Mouse (Mus musculus): ENCODE results near the gene Rragb. TPM values are rescaled to one million over a fixed set of nuclear protein-coding genes. Genes with fewer than 3 reads are reported as not detected.
"Not testable (repeated sequence)": the region's sequence is repeated elsewhere in the genome, so short reads cannot be mapped to it uniquely, and the experiment has no call there.

Rragb gene
- polyA plus RNA-seq (2015; fragmentation: Nextera tagmentation; extraction: Ambion mirVana) = 0.91 and 0.97 TPM in 2 replicates

- H3K9ac ChIP-seq (ENCODE audit: low read length) = peak within 1 kb of the TSS; percentile 48; the same call in 1 of the 2 replicates
- H3K4me1 ChIP-seq (ENCODE audit: control insufficient read depth, insufficient read depth, low read length) = no peaks in the 10 kb centered on the region
- H3K36me3 ChIP-seq (ENCODE audit: control insufficient read depth, insufficient read depth, low read length) = no peaks in the 10 kb centered on the region
- no peaks in the 10 kb centered on the region for H3K9me3 ChIP-seq (replicated peaks; ENCODE audit: control insufficient read depth, low read length)
- 11% methylated on average over 47 of the region's 47 CpGs for WGBS
- H3K4me2 ChIP-seq (ENCODE audit: low read depth, low read length) = peak within 1 kb of the TSS; percentile 58
- no peak within 1 kb of the TSS for H3K27ac ChIP-seq (ENCODE audit: low read length)
- peaks cover 2% of the 10 kb centered on the region; the same call in 1 of the 2 replicates for H3K27me3 ChIP-seq (ENCODE audit: control insufficient read depth, insufficient read depth, low read length)
- peak; percentile 93 for ATAC-seq (ENCODE audit: insufficient read depth, low FRiP score)
- peak within 1 kb of the TSS; percentile 51 for H3K4me3 ChIP-seq (replicated peaks; ENCODE audit: low read length)
Observed at GRCm38 (mm10) chrX:153139734-153140515, at the start of gene Rragb. Rragb (plus strand) TSS chrX:153139981.

- ATAC-seq (ENCODE audit: insufficient read depth, low FRiP score) = no peak
- Histone ChIP-seq H3K27me3 (ENCODE audit: control insufficient read depth, insufficient read depth, low read length) (no peaks in the 10 kb centered on the region), H3K4me1 (ENCODE audit: control insufficient read depth, insufficient read depth, low read length) (no peaks in the 10 kb centered on the region), H3K9me3 (replicated peaks; ENCODE audit: control insufficient read depth, low read length) (no peaks in the 10 kb centered on the region), H3K27ac (ENCODE audit: low read length) (no peak within 1 kb of the TSS), H3K4me3 (replicated peaks; ENCODE audit: low read length) (no peak within 1 kb of the TSS), H3K36me3 (ENCODE audit: control insufficient read depth, insufficient read depth, low read length) (no peaks in the 10 kb centered on the region), H3K4me2 (ENCODE audit: low read depth, low read length) (no peak within 1 kb of the TSS), H3K9ac (ENCODE audit: low read length) (no peak within 1 kb of the TSS)
- WGBS = 8% methylated on average over 3 of the region's 3 CpGs
Observed at GRCm38 (mm10) chrX:153118486-153118885, 21.3 kb upstream of the Rragb start, which contains the start of gene Foxr2. Foxr2 (plus strand) TSS chrX:153118786.

- Histone ChIP-seq H3K9me3 (replicated peaks; ENCODE audit: control insufficient read depth, low read length) (no peaks in the 10 kb centered on the region), H3K27me3 (ENCODE audit: control insufficient read depth, insufficient read depth, low read length) (no peaks in the 10 kb centered on the region), H3K36me3 (ENCODE audit: control insufficient read depth, insufficient read depth, low read length) (no peaks in the 10 kb centered on the region), H3K4me3 (replicated peaks; ENCODE audit: low read length) (no peak overlapping the region), H3K4me2 (ENCODE audit: low read depth, low read length) (no peak overlapping the region), H3K9ac (ENCODE audit: low read length) (no peak overlapping the region), H3K4me1 (ENCODE audit: control insufficient read depth, insufficient read depth, low read length) (no peaks in the 10 kb centered on the region), H3K27ac (ENCODE audit: low read length) (no peak overlapping the region)
- 50% methylated on average over 2 of the region's 2 CpGs for WGBS
- ATAC-seq (ENCODE audit: insufficient read depth, low FRiP score) = no peak
Observed at GRCm38 (mm10) chrX:153119013-153119412, 20.8 kb upstream of the Rragb start.

- no peaks in the 10 kb centered on the region for H3K9me3 ChIP-seq (replicated peaks; ENCODE audit: control insufficient read depth, low read length)
- H3K4me1 ChIP-seq (ENCODE audit: control insufficient read depth, insufficient read depth, low read length) = no peaks in the 10 kb centered on the region
- H3K4me3 ChIP-seq (replicated peaks; ENCODE audit: low read length) = no peak overlapping the region
- 76% methylated on average over 3 of the region's 3 CpGs for WGBS
- no peak overlapping the region for H3K4me2 ChIP-seq (ENCODE audit: low read depth, low read length)
- H3K27ac ChIP-seq (ENCODE audit: low read length) = no peak overlapping the region
- peaks cover 2% of the 10 kb centered on the region; the same call in 1 of the 2 replicates for H3K27me3 ChIP-seq (ENCODE audit: control insufficient read depth, insufficient read depth, low read length)
- ATAC-seq (ENCODE audit: insufficient read depth, low FRiP score) = no peak
- no peaks in the 10 kb centered on the region for H3K36me3 ChIP-seq (ENCODE audit: control insufficient read depth, insufficient read depth, low read length)
- H3K9ac ChIP-seq (ENCODE audit: low read length) = no peak overlapping the region
Observed at GRCm38 (mm10) chrX:153142656-153143055, 2.9 kb downstream of the Rragb start.

- Histone ChIP-seq H3K36me3 (ENCODE audit: control insufficient read depth, insufficient read depth, low read length) (no peaks in the 10 kb centered on the region), H3K4me3 (replicated peaks; ENCODE audit: low read length) (no peak overlapping the region), H3K9me3 (replicated peaks; ENCODE audit: control insufficient read depth, low read length) (no peaks in the 10 kb centered on the region), H3K4me2 (ENCODE audit: low read depth, low read length) (no peak overlapping the region), H3K27me3 (ENCODE audit: control insufficient read depth, insufficient read depth, low read length) (no peaks in the 10 kb centered on the region), H3K27ac (ENCODE audit: low read length) (no peak overlapping the region), H3K9ac (ENCODE audit: low read length) (no peak overlapping the region), H3K4me1 (ENCODE audit: control insufficient read depth, insufficient read depth, low read length) (no peaks in the 10 kb centered on the region)
- no peak for ATAC-seq (ENCODE audit: insufficient read depth, low FRiP score)
- WGBS = 23% methylated on average over 1 of the region's 1 CpGs
Observed at GRCm38 (mm10) chrX:153151766-153152165, 12.0 kb downstream of the Rragb start.

- no peaks in the 10 kb centered on the region for H3K36me3 ChIP-seq (ENCODE audit: control insufficient read depth, insufficient read depth, low read length)
Observed at GRCm38 (mm10) chrX:153155322-153155721, 15.5 kb downstream of the Rragb start.

GRCm38 (mm10) chrX:153174786-153175185 is 35.0 kb downstream of the Rragb start:
- Histone ChIP-seq H3K9me3 (replicated peaks; ENCODE audit: control insufficient read depth, low read length) (no peaks in the 10 kb centered on the region), H3K4me1 (ENCODE audit: control insufficient read depth, insufficient read depth, low read length) (no peaks in the 10 kb centered on the region), H3K4me2 (ENCODE audit: low read depth, low read length) (no peak overlapping the region), H3K27ac (ENCODE audit: low read length) (no peak overlapping the region), H3K4me3 (replicated peaks; ENCODE audit: low read length) (no peak overlapping the region), H3K27me3 (ENCODE audit: control insufficient read depth, insufficient read depth, low read length) (no peaks in the 10 kb centered on the region), H3K9ac (ENCODE audit: low read length) (no peak overlapping the region), H3K36me3 (ENCODE audit: control insufficient read depth, insufficient read depth, low read length) (no peaks in the 10 kb centered on the region)
- ATAC-seq (ENCODE audit: insufficient read depth, low FRiP score) = no peak
- 21% methylated on average over 1 of the region's 1 CpGs for WGBS

More at GRCm38 (mm10) chrX:153155322-153155721, 15.5 kb downstream of the Rragb start:
- H3K4me2 ChIP-seq (ENCODE audit: low read depth, low read length) = no peak overlapping the region
- H3K27ac ChIP-seq (ENCODE audit: low read length) = no peak overlapping the region
- H3K4me1 ChIP-seq (ENCODE audit: control insufficient read depth, insufficient read depth, low read length) = no peaks in the 10 kb centered on the region
- no peaks in the 10 kb centered on the region for H3K27me3 ChIP-seq (ENCODE audit: control insufficient read depth, insufficient read depth, low read length)
- ATAC-seq (ENCODE audit: insufficient read depth, low FRiP score) = no peak
- H3K4me3 ChIP-seq (replicated peaks; ENCODE audit: low read length) = no peak overlapping the region
- H3K9ac ChIP-seq (ENCODE audit: low read length) = no peak overlapping the region
- no peaks in the 10 kb centered on the region for H3K9me3 ChIP-seq (replicated peaks; ENCODE audit: control insufficient read depth, low read length)
- WGBS = 48% methylated on average over 3 of the region's 3 CpGs

- Histone ChIP-seq H3K27ac (ENCODE audit: low read length) (no peak overlapping the region), H3K27me3 (ENCODE audit: control insufficient read depth, insufficient read depth, low read length) (no peaks in the 10 kb centered on the region; the same call in 1 of the 2 replicates), H3K4me1 (ENCODE audit: control insufficient read depth, insufficient read depth, low read length) (no peaks in the 10 kb centered on the region), H3K4me3 (replicated peaks; ENCODE audit: low read length) (no peak overlapping the region), H3K36me3 (ENCODE audit: control insufficient read depth, insufficient read depth, low read length) (no peaks in the 10 kb centered on the region), H3K9me3 (replicated peaks; ENCODE audit: control insufficient read depth, low read length) (no peaks in the 10 kb centered on the region), H3K4me2 (ENCODE audit: low read depth, low read length) (no peak overlapping the region), H3K9ac (ENCODE audit: low read length) (no peak overlapping the region)
- no peak for ATAC-seq (ENCODE audit: insufficient read depth, low FRiP score)
- WGBS = 73% methylated on average over 2 of the region's 2 CpGs
Observed at GRCm38 (mm10) chrX:153182221-153182620, 42.4 kb downstream of the Rragb start.

GRCm38 (mm10) chrX:153199185-153199584 is 59.4 kb downstream of the Rragb start:
- not testable (repeated sequence) for ATAC-seq (ENCODE audit: insufficient read depth, low FRiP score); H3K4me2 ChIP-seq (ENCODE audit: low read depth, low read length); H3K9me3 ChIP-seq (replicated peaks; ENCODE audit: control insufficient read depth, low read length); H3K27ac ChIP-seq (ENCODE audit: low read length); H3K4me3 ChIP-seq (replicated peaks; ENCODE audit: low read length); H3K27me3 ChIP-seq (ENCODE audit: control insufficient read depth, insufficient read depth, low read length); H3K4me1 ChIP-seq (ENCODE audit: control insufficient read depth, insufficient read depth, low read length); H3K36me3 ChIP-seq (ENCODE audit: control insufficient read depth, insufficient read depth, low read length); H3K9ac ChIP-seq (ENCODE audit: low read length)
- 83% methylated on average over 2 of the region's 2 CpGs for WGBS
